Mouse (Mus musculus) left cerebral cortex, adult 18-20 months (tissue): ENCODE data around the gene Il18bp. TPM values are rescaled to one million over a fixed set of nuclear protein-coding genes. Genes with fewer than 3 reads are reported as not detected.

Experiments used
- DNase-seq, 2 experiments: peaks; one replicate each; pipeline ENCODE4 v3.0.0; 2021 to 2022; ENCODE audit warnings: low spot score in 2 of 2, mixed read lengths in 1 of 2
- total RNA-seq, 2 experiments: library from RNA; stranded (reverse); gene quantifications; 2 replicates each; pipeline ENCODE4 v1.2.3; 2021

Gene Il18bp
- total RNA-seq, 2 experiments from 2014 or later: 6.6 to 6.8 TPM

DNA sequence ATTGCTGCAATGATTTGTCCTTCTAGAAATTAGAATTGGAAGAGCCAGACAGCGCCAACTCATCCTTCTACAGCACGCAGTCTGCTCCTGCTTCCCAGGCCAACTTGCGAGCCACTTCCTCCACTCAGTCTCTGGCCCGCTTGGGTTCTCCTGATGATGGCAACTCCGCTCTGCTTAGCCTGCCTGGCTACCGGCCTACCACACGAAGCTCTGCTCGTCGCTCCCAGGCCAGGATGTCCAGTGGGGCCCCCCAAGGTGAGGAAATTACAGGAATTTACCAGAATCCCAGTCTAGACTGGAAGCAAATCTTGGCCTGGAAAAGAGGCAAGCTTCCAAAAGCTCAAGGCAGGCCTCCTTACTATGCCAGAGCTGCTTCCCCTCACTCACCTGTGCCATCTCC, 6.6 kb downstream of the Il18bp start:
- no peak for DNase-seq

DNA sequence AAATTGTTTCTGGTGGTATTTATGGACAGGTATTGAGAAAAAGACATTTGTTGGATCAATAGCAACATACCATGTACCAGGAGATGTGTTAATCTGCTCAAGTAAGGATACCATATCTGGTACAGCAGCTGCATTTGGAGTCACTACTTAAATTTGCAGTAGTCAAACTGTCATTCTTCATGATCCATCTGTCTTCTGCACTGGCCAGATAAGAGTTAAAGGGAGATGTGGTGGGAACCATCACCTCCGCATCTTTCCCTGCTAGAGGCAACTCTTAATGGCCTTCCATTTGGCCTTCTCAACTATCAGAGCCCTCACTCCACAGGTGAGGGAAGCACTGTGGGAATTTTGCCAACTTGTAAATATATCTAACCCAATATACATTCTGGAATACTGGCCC, 12.0 kb downstream of the Il18bp start:
- DNase-seq: no peak

DNA sequence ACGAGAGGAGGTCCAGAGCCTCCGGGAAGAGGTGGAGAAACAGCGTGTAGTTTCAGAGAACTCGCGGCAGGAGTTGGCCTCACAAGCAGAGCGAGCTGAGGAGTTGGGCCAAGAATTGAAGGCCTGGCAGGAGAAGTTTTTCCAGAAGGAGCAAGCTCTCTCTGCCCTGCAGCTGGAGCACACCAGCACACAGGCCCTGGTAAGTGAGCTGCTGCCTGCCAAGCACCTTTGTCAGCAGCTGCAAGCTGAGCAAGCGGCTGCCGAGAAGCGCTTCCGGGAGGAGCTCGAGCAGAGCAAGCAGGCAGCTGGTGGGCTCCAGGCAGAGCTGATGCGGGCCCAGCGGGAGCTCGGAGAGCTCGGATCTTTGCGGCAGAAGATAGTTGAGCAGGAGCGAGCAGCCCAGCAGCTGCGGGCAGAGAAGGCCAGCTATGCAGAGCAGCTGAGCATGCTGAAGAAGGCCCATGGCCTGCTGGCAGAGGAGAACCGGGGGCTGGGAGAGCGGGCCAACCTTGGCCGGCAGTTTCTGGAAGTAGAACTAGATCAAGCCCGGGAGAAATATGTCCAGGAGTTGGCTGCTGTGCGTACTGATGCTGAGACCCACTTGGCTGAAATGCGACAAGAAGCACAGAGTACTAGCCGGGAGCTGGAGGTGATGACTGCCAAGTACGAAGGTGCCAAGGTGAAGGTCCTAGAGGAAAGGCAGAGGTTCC, 17.4 kb downstream of the Il18bp start:
- no peak for DNase-seq

DNA sequence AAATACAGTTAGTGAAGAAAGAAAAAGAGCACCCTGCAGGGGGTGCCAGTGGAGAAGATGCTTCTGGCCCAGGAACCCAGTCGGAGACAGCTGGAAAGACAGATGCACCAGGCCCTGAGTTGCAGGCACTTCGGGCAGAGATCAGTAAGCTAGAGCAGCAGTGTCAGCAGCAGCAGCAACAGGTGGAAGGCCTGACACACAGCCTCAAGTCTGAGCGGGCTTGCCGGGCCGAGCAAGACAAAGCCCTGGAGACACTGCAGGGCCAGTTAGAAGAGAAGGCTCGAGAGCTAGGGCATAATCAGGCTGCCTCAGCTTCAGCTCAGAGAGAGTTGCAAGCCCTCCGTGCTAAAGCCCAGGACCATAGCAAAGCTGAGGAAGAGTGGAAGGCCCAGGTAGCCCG, 18.2 kb downstream of the Il18bp start:
- no peak for DNase-seq

DNA sequence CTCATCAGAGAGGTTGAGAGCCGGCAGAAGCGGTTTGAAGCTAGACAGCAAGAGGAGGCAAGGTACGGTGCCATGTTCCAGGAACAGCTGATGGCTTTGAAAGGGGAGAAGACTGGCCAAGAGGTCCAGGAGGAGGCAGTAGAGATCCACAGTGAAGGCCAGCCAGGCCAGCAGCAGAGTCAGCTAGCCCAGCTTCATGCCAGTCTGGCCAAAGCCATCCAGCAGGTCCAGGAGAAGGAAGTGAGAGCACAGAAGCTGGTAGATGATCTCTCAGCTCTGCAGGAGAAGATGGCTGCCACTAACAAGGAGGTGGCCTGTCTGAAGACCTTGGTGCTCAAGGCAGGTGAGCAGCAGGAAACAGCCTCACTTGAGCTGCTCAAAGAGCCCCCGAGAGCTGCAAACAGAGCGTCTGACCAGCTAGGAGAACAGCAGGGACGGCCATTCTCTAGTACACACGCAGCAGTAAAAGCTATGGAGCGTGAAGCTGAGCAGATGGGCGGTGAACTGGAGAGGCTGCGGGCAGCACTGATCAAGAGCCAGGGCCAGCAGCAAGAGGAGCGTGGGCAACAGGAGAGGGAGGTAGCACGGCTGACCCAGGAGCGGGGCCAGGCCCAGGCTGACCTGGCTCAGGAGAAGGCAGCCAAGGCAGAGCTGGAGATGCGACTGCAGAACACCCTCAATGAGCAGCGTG, 18.9 kb downstream of the Il18bp start:
- no peak for DNase-seq

GRCm38 (mm10) chr7:101998194-101998927, 20.1 kb downstream of the Il18bp start:
- peak; percentile 88 for DNase-seq

DNA sequence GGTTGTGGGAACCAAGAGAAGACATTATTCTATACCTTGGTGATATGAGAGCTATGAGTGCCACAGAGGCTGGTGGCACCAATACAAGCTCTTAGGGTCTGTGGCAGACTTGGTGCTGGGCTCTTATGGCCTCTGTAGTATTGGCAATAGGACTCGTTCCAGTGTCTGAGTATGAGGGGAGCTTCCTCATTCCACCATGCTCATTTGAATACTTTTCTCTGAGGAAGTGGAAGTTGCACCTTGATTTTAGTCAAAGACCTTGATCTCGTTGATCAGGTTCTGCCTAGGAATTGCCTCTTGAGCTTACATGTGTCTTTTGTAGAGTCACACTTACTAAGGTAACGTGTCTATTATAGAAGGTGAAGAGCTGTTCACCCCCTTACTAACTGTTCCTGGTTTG, 24.2 kb downstream of the Il18bp start:
- no peak for DNase-seq

DNA sequence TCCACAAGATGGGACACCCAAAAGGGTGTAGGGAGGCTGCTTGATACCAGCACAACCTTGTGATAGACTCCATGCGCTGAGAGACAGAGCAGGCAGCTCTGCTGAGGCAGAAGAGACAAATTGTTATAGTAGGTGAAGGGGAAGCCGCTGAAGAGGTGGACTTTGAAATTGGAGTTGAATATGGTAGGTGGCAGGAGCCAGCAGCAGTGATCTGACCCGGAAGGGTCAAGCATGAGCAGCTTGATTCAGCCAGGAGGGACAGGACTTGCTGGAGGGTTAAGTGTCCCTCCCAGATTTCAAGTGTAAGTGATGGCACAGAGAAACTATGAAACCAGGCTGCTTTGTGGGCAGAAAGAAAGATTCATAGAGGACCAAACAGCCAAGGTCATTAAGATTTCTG, 33.4 kb downstream of the Il18bp start:
- DNase-seq: no peak

DNA sequence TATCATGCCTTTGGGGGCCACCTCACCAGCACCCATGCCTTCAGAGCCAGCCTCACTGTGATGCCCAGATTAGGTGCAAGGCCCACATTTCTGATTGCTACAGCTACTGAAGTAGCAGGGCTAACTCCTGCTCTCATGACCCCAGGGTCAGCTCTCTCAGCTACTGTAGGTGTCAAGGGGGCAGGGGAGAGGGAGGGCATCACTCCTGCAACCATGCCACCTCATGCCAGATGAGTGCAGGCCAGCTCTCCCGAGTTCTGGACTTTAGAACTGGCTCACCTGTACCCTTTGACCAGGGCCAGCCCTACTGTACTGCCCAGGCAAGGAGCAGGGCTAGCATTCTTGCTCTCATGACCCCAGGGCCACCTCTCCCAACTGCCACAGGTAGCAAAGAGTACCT, 35.8 kb downstream of the Il18bp start:
- DNase-seq: no peak

DNA sequence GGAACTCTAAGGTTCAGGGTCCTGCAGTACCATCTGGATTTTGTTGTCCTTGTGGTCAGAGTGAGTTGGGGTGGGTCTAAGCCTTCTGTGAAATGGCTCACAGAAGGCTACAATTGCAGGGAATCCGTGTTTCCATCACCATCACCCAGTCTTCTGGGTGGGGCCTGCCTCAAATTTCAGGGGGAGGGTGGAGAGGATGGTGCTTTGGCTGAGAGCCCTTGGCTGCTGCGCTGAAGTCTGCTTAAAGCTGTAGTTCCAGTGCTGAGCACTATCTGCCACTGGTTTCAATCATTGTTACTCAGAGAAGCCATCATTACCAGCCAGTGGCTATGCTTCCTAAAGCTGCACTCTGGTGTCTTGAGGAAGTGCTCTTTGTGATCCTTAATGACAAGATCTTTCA, 44.0 kb downstream of the Il18bp start:
- no peak for DNase-seq

- DNase-seq: no peak
These were observed 44.8 kb downstream of the Il18bp start for GRCm38 (mm10) chr7:101973730-101974129.

- DNase-seq: no peak
These were observed 46.8 kb downstream of the Il18bp start for GRCm38 (mm10) chr7:101971721-101972120.

DNA sequence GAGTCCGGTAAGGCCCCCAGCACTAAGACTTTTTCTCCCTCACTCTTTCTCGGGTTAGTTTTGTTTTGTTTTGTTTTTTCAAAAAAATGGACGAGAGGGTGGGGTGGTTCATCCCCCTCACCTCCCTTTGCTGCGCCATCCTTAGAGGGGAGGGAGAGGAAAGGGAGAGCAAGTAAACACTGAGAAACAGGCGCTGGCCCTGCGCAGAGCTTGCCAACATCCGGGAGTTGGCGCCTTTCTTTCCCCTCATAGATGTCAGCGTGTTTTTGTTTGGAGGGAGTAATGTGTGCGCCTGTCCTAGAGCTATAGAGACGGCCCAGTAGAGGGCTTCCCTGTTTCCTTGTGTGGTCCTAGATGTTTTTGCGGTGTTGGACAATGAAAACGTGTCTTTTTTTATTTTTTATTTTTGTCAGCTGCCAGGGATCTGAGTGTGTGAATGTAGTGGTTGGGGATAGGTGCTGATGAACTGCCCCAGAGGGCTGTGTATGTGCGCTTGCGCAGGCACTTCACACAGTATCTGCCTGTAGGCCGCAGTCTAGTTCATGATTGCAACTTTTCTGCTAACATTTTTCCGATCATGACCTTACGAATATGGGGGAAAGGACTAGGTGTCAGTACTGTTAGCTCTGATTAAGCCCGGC, 47.5 kb downstream of the Il18bp start:
- DNase-seq: peak; percentile 71 to 77

DNA sequence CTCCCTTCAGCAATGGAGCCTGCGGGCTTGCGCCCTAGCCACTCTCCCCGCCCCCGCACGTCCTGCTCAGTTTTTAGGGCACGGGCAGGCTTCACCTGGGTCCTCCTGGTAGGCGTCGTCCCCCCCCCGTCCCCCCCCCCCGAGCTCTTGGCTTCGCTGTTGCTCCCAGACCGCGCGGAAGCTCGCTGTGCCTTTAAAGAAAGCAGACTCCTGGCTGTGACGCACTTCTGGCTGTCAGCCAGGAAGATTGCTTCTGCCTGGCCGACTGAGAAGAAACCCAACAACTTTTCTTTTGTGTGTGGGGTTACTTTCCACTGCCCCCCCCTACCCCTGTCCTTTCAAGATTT, 48.1 kb downstream of the Il18bp start:
- DNase-seq: peak; percentile 86 to 88

DNA sequence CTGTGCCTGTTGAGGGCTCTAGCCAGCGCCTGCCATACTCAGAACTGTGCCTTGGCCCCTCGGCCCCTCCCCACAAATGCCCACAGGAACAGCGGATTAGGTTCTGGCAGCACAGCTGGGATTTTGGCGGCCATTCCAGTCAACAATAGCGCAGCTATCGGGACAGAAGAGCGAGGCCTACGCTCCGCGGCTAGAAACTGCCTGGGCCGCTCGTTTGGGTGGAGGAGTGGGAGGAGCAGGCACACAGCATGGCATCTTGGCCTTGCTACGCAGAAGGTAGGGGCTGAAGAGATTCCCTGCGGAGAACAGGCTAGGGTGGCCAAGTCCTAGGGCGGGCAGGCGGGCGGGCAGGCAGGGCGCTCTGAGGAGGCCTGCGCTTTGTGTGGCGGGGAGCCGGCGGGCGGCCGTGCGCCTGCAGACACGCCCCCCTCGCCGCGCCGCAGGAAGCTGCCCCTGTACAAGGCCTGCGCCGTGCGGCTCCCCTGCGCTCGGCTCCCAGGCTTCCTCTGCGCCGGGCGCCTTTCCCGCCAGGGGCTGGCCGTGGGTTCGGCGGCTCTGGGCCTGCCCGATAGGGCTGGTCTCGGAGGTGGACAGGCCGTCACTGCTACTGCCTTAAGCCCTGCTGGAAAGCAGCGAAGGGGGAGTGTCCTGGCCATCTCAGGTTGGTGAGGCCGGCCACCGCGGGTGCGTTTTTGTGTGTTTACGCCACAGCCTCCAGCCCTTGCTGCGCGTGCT, 48.6 kb downstream of the Il18bp start:
- peak; percentile 75 to 85 for DNase-seq

GRCm38 (mm10) chr7:101968751-101969150, 49.7 kb downstream of the Il18bp start:
- no peak for DNase-seq

- DNase-seq: no peak
These were observed 51.2 kb downstream of the Il18bp start for GRCm38 (mm10) chr7:101967256-101967655.

- no peak for DNase-seq
These were observed 52.9 kb downstream of the Il18bp start for GRCm38 (mm10) chr7:101965606-101966005.
